ENCODE assay signal across 11 mouse cellular contexts in genomic region chr17:51408367-51408766, GRCm38 (mm10).
DNase-seq lines count a peak whose midpoint lies in the region; ATAC-seq and TF ChIP-seq lines count a peak whose summit lies in the region.
"Had no signal": no experiment of that assay in that cellular context is flagged by ENCODE, and none has a peak within 500 bp of the region (broad histone marks: within the 10 kb centered on the region; RNA-seq: fewer than 3 reads in every experiment).

No protein-coding gene starts in this region.

- no peaks in the 10 kb centered on the region for H3K27me3 ChIP-seq in thymus, adult 2 months (ENCODE audit: control insufficient read depth, insufficient read depth, low read length)
- no peaks in the 10 kb centered on the region for H3K27me3 ChIP-seq in forebrain, embryonic 16.5 days (replicated peaks; ENCODE audit: control insufficient read depth, insufficient read depth, low read length)
- no peaks in the 10 kb centered on the region for H3K27me3 ChIP-seq in hindbrain, embryonic 12.5 days
- H3K27me3 ChIP-seq: Patski; stomach, embryonic 15.5 days had no signal

- H3K4me3 ChIP-seq in thymus, adult 2 months (ENCODE audit: control insufficient read depth, insufficient read depth, low read length): no peak overlapping the region
- no peak overlapping the region for H3K4me3 ChIP-seq in forebrain, embryonic 16.5 days (replicated peaks; ENCODE audit: low read length)
- H3K4me3 ChIP-seq in hindbrain, embryonic 12.5 days: no peak overlapping the region
- H3K4me3 ChIP-seq: midbrain, embryonic 10.5 days; stomach, embryonic 15.5 days had no signal

- peaks cover 26% of the 10 kb centered on the region for H3K4me1 ChIP-seq in thymus, adult 2 months (replicated peaks; ENCODE audit: control insufficient read depth, insufficient read depth, low read length)
- H3K4me1 ChIP-seq in forebrain, embryonic 16.5 days (replicated peaks; ENCODE audit: control insufficient read depth, insufficient read depth, low read length): no peaks in the 10 kb centered on the region
- no peaks in the 10 kb centered on the region for H3K4me1 ChIP-seq in hindbrain, embryonic 12.5 days
- H3K4me1 ChIP-seq: midbrain, embryonic 10.5 days; stomach, embryonic 15.5 days had no signal

- H3K27ac ChIP-seq in thymus, adult 2 months (ENCODE audit: control insufficient read depth, insufficient read depth, low read length): peak overlapping the region; percentile 98
- H3K27ac ChIP-seq in forebrain, embryonic 16.5 days (ENCODE audit: low read length): no peak overlapping the region
- H3K27ac ChIP-seq in hindbrain, embryonic 12.5 days: no peak overlapping the region
- H3K27ac ChIP-seq: midbrain, embryonic 10.5 days; stomach, embryonic 15.5 days had no signal

- no peak for TF ChIP-seq CTCF in thymus, adult 2 months (IDR thresholded peaks at IDR 0.05; ENCODE audit: borderline replicate concordance, control insufficient read depth, extremely low read depth, insufficient read depth, low read length, poor library complexity)

- no peaks in the 10 kb centered on the region for H3K36me3 ChIP-seq in thymus, adult 2 months (ENCODE audit: control insufficient read depth, insufficient read depth, low read length)
- H3K36me3 ChIP-seq in forebrain, embryonic 16.5 days (ENCODE audit: control insufficient read depth, insufficient read depth): no peaks in the 10 kb centered on the region
- H3K36me3 ChIP-seq in hindbrain, embryonic 12.5 days: no peaks in the 10 kb centered on the region
- H3K36me3 ChIP-seq: midbrain, embryonic 10.5 days; stomach, embryonic 15.5 days had no signal

- peak; percentile 58 for ATAC-seq in common myeloid progenitor, adult 5-6 weeks (replicated peaks; ENCODE audit: low read depth, poor library complexity, severe bottlenecking)
- ATAC-seq in forebrain, embryonic 16.5 days: no peak
- ATAC-seq in hindbrain, embryonic 12.5 days (ENCODE audit: low FRiP score): no peak
- ATAC-seq: Patski had no signal

- H3K9ac ChIP-seq in forebrain, embryonic 16.5 days (replicated peaks; ENCODE audit: low read depth, low read length): no peak overlapping the region
- H3K9ac ChIP-seq in hindbrain, embryonic 12.5 days: no peak overlapping the region
- H3K9ac ChIP-seq: stomach, embryonic 15.5 days had no signal

- DNase-seq in CD8-positive naive resting alpha-beta T cell, adult 2 months (ENCODE audit: low read depth in 2 of 2, low spot score in 2 of 2): peak; percentile 57 to 77
- DNase-seq in lung, postnatal 25 days (ENCODE audit: low spot score): peak; percentile 6
- DNase-seq in thymus, adult 2 months: peak; percentile 74
- DNase-seq in left cerebral cortex, adult 18-20 months (ENCODE audit: low spot score in 2 of 2): no peak
- DNase-seq: kidney, adult 2 months had no signal

- no peaks in the 10 kb centered on the region for H3K9me3 ChIP-seq in forebrain, embryonic 16.5 days (ENCODE audit: control insufficient read depth, low read length)
- H3K9me3 ChIP-seq in hindbrain, embryonic 12.5 days (replicated peaks): 0 out of 2 replicates have a peak, but pooled peaks cover 4% of the 10 kb centered on the region
- H3K9me3 ChIP-seq: midbrain, embryonic 10.5 days; stomach, embryonic 15.5 days had no signal

- WGBS in thymus, adult 2 months: 6% methylated on average over 3 of the region's 3 CpGs
- WGBS in forebrain, embryonic 16.5 days: 74% methylated on average over 3 of the region's 3 CpGs
- WGBS in hindbrain, embryonic 12.5 days: 61% methylated on average over 3 of the region's 3 CpGs

- no peak for TF ChIP-seq POLR2A in thymus, adult 2 months (IDR thresholded peaks at IDR 0.05; ENCODE audit: control insufficient read depth, extremely low read depth, insufficient read depth, low read length, poor library complexity)

- H3K4me2 ChIP-seq in forebrain, embryonic 16.5 days (ENCODE audit: low read length): no peak overlapping the region
- H3K4me2 ChIP-seq in hindbrain, embryonic 12.5 days (replicated peaks): no peak overlapping the region
- H3K4me2 ChIP-seq: stomach, embryonic 15.5 days had no signal

Comparison
In these comparisons a context has a peak if more than half of its experiments do, and no peak if none do; other contexts are left out.
1. DNase-seq: peak in CD8-positive naive resting alpha-beta T cell, adult 2 months (2 of 2), lung, postnatal 25 days (single experiment) and thymus, adult 2 months (single experiment); none in left cerebral cortex, adult 18-20 months (0 of 2).